Mouse (Mus musculus) liver, adult 2 months (tissue): ENCODE measurements at regions not wholly inside any gene's neighbourhood (a gene's known extent, or its start where the extent isn't known, plus 50 kb on each side); places are given as distances from the start of the nearest gene placed in this dataset.

Experiments
- CTCF ChIP-seq: fragments of 200-500 bp; IDR thresholded peaks from 2 replicates; pipeline ENCODE4 v1.5.1; 2011; ENCODE audit warnings: low read depth, low read length, control low read depth
- POLR2A ChIP-seq: fragments of 200-500 bp; IDR thresholded peaks from 2 replicates; pipeline ENCODE4 v1.6.1; 2011; ENCODE audit warnings: low read length, control low read depth; ENCODE audit not compliant: insufficient read depth; ENCODE audit errors: extremely low read depth

DNA sequence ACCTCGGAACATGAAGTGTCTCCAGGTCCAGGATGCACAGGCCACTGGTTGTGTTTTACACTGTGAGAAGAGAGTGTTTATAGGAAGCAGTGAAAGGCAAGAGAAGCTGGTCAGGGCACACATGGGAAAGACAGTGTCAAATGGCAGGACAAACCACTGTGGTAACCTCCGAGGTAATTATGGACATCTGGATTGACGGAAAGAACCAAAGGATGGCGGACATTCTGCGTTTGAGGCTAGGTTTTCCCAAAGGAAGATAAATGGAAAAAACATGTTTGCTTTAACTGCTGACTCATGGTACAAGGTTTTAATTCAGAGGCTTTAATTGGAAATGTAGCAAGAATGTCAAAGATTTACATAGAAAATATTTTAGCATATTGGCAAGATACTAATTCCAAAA is 80.2 kb downstream of the Tmem30b start:
- TF ChIP-seq POLR2A (no peak), CTCF (no peak)
